Mouse (Mus musculus): ENCODE measurements at regions not wholly inside any gene's neighbourhood (a gene's known extent, or its start where the extent isn't known, plus 50 kb on each side); places are given as distances from the start of the nearest gene placed in this dataset.
"Not testable (repeated sequence)": the region's sequence is repeated elsewhere in the genome, so short reads cannot be mapped to it uniquely, and the experiment has no call there.

DNA sequence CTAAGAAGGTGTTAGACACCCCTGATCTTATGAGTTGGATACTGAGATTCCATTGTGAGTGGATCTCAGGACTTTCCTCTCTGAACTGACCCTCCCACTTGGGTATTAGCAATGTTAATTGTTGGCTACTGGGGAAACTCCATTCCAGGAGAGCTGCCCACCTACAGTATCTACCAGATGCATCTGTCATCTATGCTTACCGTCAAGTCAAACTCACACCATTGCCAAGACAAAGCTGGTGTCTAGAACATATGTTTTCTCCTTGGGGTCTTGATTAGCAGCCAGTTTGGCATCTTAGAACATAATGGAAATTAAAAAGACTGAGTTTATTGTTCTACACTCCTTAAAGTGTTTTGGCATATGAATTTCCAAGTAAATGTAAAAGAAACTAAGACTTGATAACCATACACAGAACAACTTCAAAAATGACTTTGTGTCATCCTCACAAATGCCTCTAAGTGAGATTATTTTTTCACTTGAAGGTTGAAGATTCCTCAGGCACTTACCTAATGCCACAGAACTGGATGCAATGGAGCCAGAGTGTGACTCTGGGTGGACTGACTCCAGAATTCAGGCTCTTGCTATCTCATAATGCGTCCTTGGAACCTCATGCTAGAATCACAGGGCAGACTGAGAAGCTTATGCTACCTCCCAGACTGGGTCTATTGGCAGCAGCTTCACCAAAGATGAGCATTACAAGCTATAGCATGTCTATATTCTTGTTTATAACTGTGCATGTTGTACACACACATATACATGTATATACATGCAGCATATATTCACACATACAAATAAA, 107.5 kb upstream of the Rnf152 start:
- ATAC-seq (ENCODE audit: insufficient number of reproducible peaks, low FRiP score, low TSS enrichment), result peak; percentile 95

DNA sequence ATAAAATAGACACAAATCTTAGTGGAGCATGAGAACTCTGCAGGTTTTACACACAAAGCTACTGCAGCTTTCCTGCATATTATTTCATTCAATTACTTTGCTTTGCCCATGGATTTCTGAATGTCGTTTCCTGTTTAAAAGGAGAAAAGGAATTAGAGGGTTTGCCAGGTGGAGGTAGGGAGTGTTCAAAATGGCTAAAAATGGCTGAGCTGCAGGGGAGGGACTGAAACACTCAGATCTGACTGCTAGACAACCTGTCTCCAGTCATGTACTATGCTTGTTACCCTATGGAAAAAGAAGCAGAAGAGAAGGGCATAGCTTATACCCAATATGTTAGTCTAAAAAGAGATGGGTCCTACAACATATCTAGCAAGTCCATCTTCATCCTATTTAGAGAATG, 106.2 kb upstream of the Rnf152 start:
- ATAC-seq (ENCODE audit: insufficient number of reproducible peaks, low FRiP score, low TSS enrichment), result peak; percentile 54

GRCm38 (mm10) chr1:105455783-105456182, 99.3 kb upstream of the Rnf152 start:
- not testable (repeated sequence) for ATAC-seq (ENCODE audit: insufficient number of reproducible peaks, low FRiP score, low TSS enrichment)

DNA sequence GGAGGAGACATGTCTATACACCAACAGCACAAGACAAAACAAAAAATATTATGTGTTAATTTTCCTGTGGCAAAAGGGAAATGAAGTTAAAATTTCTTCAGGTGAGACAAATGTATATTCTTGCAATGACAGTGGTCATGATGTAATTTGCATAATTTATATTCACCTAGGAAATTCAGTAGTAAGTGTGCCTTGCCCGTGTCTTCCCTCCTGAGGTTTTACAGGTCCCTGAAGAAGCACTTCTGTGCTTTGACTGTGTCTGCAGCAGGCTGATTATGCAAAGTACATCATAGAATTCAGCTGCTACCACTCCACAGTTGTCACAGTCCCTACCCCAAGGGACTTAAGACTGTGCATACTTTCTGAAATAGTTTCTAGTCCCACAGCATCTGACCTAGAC, 98.2 kb upstream of the Rnf152 start:
- no peak for ATAC-seq (ENCODE audit: insufficient number of reproducible peaks, low FRiP score, low TSS enrichment)

GRCm38 (mm10) chr1:105446212-105446611, 89.7 kb upstream of the Rnf152 start:
- no peak for ATAC-seq (ENCODE audit: insufficient number of reproducible peaks, low FRiP score, low TSS enrichment)

GRCm38 (mm10) chr1:105443546-105443945, 87.0 kb upstream of the Rnf152 start:
- no peak for ATAC-seq (ENCODE audit: insufficient number of reproducible peaks, low FRiP score, low TSS enrichment)

GRCm38 (mm10) chr1:105440296-105440695, 83.8 kb upstream of the Rnf152 start:
- ATAC-seq (ENCODE audit: insufficient number of reproducible peaks, low FRiP score, low TSS enrichment), result no peak

- no peak for ATAC-seq (ENCODE audit: insufficient number of reproducible peaks, low FRiP score, low TSS enrichment)
These were observed 78.3 kb upstream of the Rnf152 start for GRCm38 (mm10) chr1:105434631-105435403.

GRCm38 (mm10) chr1:105433949-105434348, 77.4 kb upstream of the Rnf152 start:
- ATAC-seq (ENCODE audit: insufficient number of reproducible peaks, low FRiP score, low TSS enrichment), result peak; percentile 74

GRCm38 (mm10) chr1:105431803-105432202, 75.3 kb upstream of the Rnf152 start:
- ATAC-seq (ENCODE audit: insufficient number of reproducible peaks, low FRiP score, low TSS enrichment), result no peak

DNA sequence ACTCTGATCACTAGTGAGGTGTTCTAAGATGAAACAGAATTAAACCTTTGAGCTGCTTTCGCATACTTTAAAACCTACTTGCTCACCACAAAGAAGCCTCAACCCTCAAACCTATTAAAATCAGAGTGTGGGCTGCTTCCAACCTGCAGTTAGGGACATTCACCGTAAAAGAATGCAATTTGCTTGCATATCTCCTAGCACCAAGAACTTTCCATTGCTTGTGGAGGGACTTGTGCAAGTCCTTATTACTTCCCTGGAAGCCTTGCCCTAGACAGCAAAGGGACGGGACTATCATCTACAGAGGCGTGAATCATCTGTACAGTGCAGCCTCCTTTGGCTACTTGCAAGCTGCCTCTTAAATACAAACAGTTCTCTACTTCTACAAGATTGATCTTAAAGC, 74.2 kb upstream of the Rnf152 start:
- no peak for ATAC-seq (ENCODE audit: insufficient number of reproducible peaks, low FRiP score, low TSS enrichment)

DNA sequence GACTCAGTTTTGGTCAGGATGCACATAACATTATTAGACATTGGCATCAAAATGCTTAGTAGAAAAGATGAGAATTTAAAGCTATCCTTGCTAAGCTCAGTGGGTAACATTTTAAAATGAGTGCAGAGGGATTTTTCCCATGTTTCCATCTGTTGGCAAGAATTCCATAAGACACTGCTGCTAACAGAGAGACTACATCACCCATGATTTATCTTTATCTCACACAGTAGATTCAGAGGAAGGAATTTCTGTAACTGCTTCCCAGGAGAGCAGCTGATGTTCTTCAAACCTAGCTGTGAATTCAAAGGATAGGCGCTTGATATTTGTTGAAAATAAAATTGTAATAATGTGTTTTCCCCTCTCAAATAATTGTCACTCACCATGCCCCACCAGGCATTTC, 71.7 kb upstream of the Rnf152 start:
- ATAC-seq (ENCODE audit: insufficient number of reproducible peaks, low FRiP score, low TSS enrichment), result no peak

GRCm38 (mm10) chr1:105426086-105426485, 69.6 kb upstream of the Rnf152 start:
- ATAC-seq (ENCODE audit: insufficient number of reproducible peaks, low FRiP score, low TSS enrichment), result no peak

DNA sequence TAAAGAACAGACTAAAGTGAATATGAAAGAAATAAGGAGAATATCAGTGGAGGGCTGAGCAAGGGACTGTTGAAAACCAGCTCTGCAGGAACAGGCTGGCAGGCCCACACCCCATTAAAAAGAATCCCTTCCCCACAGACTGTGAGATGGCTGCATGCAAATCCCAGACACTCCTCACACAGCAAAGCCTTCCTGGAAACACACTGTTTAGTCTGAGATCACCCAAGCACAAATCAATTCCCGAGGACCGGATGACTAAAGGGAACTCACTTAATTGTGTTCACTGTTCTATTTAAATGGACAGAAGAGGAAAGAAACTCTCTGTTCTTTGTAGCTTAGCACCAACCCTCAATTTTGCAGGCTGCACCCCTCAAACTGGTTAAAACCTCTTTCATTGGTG, 66.9 kb upstream of the Rnf152 start:
- no peak for ATAC-seq (ENCODE audit: insufficient number of reproducible peaks, low FRiP score, low TSS enrichment)

- ATAC-seq (ENCODE audit: insufficient number of reproducible peaks, low FRiP score, low TSS enrichment), result no peak
These were observed 66.4 kb upstream of the Rnf152 start for GRCm38 (mm10) chr1:105422945-105423344.

DNA sequence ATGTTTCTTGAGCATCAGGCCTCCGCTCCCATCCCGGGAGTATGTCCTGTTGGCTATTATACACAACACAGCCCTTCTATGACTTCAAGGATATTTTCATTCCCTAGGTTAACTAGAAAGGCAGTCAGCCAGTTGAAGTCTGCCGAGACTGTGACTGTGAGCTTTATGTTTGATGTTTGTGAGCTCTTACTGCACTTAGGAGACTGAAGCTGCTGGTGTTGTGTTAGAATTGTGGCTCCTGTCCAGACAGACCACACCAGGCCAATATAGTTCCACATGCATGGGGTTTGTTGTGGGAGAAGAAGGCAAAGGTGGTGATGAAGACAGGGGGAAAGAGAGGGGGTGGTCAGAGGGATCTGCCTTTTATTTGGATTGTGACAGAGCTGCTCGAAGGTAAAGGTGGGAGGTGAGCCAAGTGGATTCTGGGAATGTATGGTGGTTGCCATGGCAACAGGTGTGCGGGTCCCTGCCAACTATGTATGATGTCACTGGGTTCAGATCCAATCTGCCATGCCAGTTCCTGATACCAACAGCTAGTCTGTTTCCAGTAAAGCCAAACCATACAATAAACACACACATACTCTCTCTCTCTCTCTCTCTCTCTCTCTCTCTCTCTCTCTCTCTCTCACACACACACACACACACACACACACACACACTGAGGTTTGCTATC, 64.0 kb upstream of the Rnf152 start:
- 0 out of 2 replicates have a peak, but pooled peaks have one; percentile 40 for ATAC-seq (ENCODE audit: insufficient number of reproducible peaks, low FRiP score, low TSS enrichment)

Data from cerebellum, adult (tissue).